Mouse (Mus musculus) mouse trophoblast stem cell (cell line): ENCODE results near the gene Lbh.

ENCODE experiments used
- in situ Hi-C, 2 experiments: fragments of 300-500 bp; cut with MseI, MboI; formaldehyde crosslinking; loops; 2 replicates in 1 of 2; 3 replicates in 1 of 2; pipeline ENCODE4 v1.15.1; 2025

Lbh gene

GRCm38 (mm10) chr17:72911283-72911682 lies 6.8 kb upstream of the Lbh start:
- in situ Hi-C loops, result no loop called here

DNA sequence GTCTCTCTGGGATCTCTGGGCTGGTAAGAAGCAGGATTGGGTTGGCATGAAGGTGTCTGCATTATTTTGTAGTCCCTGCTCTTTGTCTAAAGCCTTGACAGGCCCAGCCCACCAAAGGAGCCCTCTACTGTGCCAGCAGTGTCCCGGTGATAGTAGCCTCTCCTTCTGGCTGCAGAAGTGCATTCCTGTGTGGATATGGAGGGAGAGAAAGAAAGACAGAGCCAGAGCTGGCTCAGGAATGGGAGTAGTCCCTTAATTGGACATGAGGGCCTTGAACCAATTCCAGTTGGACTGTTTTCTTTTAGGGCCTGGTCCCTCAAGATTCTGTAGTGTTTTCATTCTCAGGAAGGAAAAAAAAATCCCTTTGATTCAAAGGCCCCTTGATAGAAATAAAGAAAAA lies 6.4 kb upstream of the Lbh start:
- in situ Hi-C loops, result no loop called here

DNA sequence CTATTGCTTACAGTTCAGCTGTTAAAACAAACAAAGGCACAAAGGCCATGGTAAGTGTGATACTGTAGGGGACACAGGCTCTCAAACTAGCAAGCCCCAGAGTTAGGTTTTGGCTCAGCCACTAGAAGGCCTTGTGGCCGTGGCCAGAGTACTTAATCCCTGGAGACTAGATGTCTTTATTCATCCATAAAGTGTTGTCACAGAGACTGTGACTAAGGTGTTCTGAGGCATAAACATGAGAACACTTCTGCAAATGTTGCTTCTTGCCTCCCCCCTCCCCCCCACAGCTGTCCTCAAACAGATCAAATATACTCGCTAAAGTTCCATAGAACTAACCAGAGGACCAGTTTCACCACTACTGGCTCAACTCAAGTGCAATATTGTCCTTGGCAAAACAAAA lies 4.0 kb upstream of the Lbh start:
- in situ Hi-C loops, result no loop called here

DNA sequence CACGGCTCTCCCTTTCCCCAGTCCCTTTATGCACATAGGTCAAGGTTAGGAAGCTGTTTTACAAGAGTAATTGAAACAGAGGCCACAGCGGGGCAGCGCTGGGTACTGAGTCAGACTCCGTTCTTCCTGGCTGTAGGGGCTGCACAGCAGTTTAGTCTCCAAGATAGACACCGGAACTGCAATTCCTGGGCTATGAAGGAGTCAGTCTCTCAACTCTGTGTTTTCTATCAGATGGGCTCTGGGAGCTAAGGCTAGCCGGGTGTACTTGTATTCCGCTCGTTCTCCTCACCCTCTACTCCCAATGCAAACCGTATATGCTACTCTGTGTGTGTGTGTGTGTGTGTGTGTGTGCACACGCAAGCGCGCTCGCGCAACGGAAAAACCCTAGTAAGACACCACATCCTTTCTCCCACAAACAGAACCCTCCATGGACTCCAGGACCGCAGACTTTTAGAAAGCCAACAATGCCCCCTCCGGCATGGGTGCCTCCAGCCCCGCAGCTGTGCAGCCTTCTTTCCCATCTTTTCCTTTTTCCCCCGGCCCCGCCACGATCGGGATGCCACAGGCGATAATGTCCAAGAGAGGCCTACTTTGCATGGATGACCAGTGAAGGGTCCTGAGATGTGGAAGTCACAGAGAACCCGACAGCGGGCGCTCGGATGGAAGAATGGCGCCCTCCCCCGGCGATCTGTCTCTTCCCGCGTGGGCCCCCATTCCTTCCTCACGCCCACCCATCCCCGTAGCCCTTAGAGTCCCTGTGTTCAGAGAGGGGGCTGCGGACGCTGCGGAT lies 669 bp upstream of the Lbh start:
- in situ Hi-C loops, result no loop called here

DNA sequence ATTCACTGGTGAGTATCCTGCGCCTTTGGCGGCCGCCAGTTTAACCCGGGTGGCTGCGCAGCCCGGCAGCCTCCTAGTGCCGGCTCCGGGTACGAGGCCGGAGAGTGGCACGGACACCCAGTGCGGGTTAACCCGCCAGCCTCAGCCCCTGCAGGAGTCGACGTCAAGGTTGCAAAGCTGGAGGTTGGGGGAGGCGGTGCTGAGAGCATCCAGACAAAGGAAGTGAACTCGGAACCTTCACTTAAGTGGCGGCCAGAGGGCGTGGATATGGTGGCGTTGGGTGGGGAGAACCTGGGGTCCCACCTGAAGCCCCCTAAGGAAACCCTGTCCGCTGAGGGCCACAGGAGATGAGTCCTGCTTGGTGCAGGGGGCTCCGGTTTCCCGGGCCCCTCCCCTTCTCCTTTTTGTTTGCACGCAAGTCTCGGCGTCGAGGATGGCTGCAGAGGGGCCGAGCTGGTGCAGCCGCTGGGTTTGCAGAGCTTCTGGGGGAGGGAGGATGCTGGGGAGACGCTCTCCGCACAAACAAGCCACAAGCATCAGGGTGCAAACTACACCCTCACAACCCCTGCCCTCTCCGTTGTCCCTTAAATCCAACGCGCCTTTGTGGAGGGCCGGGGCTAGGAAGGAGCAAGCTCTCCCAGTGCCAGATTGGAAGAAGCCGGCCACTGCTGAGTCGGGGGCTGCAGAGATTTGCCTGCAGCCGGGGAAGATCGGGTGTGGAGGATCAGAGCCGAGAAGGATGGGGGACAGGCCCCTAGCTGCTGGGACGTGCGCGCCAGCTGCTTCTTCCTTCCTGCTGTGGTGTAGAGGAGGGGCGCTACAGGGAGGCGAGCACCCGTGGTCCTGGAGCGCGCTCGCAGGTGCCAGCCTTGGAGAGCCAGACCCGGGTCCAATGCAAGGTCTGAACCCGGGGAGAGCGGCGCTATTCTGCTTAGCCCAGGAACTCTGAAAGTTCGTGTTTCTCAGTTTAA lies 751 bp downstream of the Lbh start:
- in situ Hi-C loops, result no loop called here

- in situ Hi-C loops, result no loop called here
Measured at GRCm38 (mm10) chr17:72919641-72920040, 1.5 kb downstream of the Lbh start.

- in situ Hi-C loops, result no loop called here
Measured at GRCm38 (mm10) chr17:72920430-72920829, 2.3 kb downstream of the Lbh start.

GRCm38 (mm10) chr17:72920971-72921370 lies 2.9 kb downstream of the Lbh start:
- in situ Hi-C loops, result no loop called here

GRCm38 (mm10) chr17:72922206-72922605 lies 4.1 kb downstream of the Lbh start:
- in situ Hi-C loops, result no loop called here

DNA sequence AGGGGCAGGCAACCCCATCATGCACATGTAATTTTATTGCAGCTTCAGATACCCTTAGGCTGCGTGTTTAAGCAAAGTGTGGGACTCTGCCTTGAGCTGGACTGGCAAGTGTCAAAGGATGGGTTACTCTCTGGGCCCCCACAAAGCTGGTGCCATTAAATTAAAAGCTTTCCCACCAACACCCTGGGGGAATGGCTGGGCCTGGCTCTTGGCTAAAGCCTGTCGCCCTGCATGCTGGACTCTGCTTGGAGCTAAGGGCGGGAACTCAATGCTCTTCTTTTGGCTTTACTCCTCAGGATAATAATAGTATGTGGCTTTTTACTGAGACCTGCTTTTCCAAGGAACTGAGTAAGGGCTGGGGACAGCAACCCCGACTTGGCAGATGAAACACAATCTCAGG lies 5.2 kb downstream of the Lbh start:
- in situ Hi-C loops, result no loop called here

GRCm38 (mm10) chr17:72924295-72924694 lies 6.2 kb downstream of the Lbh start:
- in situ Hi-C loops, result no loop called here

GRCm38 (mm10) chr17:72925111-72925510 lies 7.0 kb downstream of the Lbh start:
- in situ Hi-C loops, result no loop called here

DNA sequence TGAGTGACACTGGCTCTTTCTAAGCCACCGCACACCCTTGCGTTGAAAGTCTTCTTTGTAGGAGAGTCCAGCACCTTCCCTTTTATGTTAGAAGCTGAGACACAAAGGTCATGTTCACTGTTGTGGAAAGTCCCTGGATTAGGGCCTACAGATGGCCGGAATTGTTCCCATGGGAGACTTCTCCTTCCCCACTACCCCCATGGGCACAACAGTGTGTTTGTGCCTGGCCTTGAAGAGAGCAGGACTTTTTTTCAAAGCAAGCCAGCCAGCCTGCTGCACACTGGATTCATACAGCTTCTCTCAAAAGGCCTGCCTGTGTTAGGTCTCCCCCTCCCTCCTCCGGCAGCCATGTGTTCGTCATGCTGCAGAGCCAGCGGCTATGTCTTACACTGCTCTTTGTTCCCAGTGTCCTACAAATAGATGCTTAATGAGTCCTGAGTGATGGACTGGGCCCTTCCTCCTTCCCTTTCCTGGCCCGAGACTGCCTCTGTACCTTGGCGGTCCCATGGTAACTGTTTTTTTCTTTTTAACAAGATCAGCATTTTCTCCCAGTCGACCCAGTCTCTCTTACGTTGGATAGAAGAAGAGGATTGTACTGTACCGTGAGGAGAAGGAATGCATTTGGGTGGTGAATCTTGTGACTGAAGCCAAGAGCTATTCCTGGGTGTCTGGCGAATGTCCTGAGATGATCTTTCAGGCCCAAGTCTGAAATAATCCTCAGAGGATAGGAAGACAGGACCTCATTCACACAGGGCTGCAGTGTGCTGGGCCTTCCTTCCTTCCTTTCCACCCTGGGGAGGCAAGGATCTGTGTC lies 7.9 kb downstream of the Lbh start:
- in situ Hi-C loops, result no loop called here

DNA sequence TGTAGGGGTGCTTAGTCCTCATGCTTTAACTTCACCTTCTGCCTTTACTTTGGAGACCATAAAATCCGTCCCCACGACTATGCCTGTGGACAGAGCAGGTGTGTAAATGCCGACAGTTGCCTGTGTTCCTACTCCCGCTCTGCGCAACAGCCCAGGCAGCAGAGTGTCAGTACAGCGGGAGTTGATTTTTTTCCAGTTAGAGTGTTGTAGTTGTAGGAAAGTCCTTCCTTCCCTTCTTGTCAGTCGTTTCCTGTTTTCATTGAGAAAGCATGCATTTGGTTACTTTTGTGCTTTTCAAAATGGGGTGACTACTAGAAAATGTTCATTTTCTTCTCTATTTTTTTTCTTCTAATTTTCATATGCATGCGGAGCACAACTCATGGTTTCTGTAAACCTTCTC lies 8.9 kb downstream of the Lbh start:
- in situ Hi-C loops, result no loop called here

GRCm38 (mm10) chr17:72933116-72933515 lies 15.0 kb downstream of the Lbh start:
- in situ Hi-C loops, result no loop called here

DNA sequence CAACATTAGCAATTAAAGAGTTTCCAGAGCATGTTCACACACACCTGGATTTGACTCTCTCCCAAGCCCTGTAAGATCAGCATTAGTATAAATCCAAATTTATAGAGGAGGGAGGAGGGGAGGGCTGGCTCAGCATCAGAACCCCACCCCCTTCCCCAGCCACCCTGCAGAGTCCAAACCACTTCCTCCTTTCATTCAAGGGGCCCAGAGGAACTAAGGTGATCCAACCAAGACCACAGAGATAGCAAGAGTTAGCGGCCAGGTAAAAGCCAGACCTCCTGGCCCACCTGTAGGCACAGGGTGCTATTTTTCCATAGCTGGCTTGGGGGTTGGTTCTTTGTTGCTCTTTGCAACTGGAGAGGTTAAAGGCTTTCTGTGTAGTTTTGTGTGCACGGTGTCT lies 16.0 kb downstream of the Lbh start:
- in situ Hi-C loops, result no loop called here

GRCm38 (mm10) chr17:72934653-72935052 lies 16.5 kb downstream of the Lbh start:
- in situ Hi-C loops, result no loop called here

GRCm38 (mm10) chr17:72935921-72936320 lies 17.8 kb downstream of the Lbh start:
- in situ Hi-C loops, result no loop called here

DNA sequence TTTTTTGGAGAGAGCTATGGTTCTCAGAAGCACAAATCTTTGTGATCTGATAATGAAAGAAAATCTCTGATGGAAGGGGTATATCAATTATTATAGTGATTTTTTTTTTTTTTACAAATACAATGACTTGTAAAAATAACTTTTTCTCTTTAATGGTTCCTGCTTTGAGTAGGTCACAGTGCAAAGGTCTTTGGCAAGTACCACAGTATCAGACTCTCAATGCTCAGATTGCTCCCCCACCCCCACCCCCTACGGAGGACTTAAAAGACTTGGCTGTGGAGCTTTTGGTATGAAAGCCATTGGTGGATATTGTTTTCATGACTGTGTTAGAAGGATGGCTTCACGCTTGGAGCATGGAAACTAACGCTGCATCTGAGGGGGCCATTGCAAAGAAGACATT lies 18.2 kb downstream of the Lbh start:
- in situ Hi-C loops, result no loop called here

DNA sequence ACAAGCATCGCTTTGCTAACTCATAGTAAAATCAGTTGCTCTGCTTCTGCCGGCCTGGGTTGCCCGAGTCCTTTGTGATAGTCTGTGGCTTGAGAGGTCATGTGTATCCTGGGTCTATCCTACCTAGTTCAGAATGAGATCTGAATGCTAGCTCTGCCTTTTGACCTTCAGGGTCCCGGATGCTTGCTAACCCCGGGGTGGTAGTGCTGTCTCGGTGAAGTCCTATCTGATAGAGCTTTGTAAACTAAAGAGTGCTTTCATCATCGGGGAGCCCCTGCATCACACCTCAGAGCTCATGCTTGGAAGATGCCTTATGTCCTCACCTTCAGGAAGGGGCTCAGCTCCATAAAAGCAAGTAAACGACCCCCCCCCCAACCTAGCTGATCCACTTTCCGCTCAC lies 19.1 kb downstream of the Lbh start:
- in situ Hi-C loops, result no loop called here

DNA sequence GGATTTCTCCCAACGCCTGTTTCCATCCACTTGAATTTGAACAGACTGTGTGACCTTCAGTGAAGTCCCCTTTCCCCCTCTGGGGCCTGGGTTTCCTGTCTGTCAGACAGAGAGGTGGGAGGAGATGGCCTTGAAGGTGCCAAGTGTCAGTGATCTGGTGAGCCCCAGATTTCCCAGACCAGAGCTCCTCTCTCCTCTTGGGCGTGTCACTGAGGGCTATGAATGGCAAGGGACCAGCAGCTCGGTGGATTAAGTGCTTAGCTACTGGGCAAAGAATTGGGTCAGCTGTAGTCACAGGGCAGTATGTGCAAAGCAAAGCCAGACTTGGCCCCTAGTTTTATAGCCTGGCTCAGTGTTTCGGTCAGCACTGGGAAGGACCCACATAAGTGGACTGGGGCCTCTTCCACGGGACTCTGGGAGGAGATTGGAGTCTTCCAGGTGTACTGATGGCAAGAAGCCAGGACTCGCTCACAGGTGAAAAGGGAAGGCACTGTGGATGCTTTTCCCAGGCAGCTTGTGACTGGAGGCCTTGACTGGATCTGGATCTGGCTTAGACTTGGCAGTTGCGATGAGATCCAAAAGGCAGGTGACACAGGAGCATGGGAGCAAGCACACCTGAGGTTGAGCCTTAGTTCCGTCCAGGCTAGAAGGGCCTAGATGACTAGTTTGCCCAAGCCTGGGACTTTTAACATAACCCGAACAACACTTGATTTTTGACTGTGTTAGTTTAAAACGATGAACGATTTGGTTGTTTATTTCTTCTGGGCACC lies 20.1 kb downstream of the Lbh start:
- in situ Hi-C loops, result no loop called here
